Mouse (Mus musculus): Measurements from ENCODE around the gene Tnrc6b. TPM values are rescaled to one million over a fixed set of nuclear protein-coding genes. Genes with fewer than 3 reads are reported as not detected.
"Not testable (repeated sequence)": the region's sequence is repeated elsewhere in the genome, so short reads cannot be mapped to it uniquely, and the experiment has no call there.

The Tnrc6b gene
- total RNA-seq, 2 experiments from 2014 or later: 106 to 112 TPM

DNA sequence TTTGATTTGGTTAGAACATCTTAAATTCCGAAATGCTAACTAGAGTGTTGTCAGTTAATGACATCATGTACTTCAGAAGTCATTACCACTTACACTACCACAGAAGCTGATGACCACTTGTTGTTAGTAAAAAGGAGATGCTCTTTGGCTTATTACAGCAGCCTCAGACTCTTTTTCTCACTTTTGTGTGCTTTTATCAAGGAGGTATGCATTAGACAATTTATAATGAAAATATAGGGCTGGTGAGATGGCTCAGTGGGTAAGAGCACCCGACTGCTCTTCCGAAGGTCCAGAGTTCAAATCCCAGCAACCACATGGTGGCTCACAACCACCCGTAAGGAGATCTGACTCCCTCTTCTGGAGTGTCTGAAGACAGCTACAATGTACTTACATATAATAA, 24.6 kb downstream of the Tnrc6b start:
- DNase-seq (ENCODE audit: low spot score in 2 of 2): not testable (repeated sequence)

DNA sequence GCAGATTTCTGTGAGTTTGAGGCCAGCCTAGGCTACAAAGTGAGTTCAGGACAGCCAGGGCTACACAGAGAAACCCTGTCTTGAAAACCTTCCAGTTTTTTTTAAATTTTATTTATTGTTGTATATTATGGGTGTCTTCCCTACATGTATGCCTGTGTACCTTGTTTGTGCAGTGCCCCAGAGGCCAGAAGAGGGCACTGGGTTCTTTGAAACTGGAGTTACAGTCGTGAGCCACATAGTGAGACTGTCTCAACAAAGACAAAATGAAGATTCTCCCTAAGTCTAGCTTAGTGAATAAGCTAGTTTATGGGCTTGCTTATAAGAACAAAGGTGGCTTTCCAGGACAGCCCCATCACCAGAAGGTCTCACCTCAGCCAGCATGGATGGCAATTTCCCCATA, 25.4 kb downstream of the Tnrc6b start:
- no peak for DNase-seq (ENCODE audit: low spot score in 2 of 2)

DNA sequence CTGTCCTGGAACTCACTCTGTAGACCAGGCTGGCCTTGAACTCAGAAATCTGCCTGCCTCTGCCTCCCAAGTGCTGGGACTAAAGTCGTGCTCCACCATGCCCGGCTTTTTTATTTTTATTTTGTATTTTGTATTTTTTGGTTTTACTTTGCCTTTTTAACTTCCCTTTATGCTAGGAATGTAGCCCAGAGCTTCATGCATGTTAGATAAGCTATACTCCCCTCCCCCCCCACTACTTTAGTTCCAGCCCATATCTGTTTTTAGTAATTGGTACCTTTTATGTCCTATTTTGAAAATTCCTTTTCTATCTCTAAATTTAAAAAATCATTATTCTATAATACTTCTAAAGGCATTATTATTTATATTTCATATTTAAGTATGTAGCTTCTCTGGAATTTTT, 27.1 kb downstream of the Tnrc6b start:
- DNase-seq (ENCODE audit: low spot score in 2 of 2): no peak

DNA sequence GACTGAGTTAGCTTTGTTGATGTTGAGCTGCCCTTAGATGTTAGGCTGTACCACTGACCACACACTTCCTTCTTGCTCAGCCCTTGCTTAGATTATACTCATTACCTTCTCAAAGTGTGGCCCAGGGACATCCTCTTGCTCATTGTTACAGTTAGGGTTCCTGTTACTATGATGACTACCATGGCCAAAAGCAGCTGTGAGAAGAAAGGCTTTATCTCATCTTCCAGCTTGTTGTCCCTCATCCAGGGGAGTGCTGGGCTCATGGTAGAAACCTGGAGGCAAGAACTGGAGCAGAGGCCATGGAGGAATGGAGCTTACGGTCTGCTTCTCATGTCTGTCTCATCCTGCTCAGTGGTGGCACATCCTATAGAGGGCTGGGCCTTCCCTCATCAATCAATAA, 28.9 kb downstream of the Tnrc6b start:
- DNase-seq (ENCODE audit: low spot score in 2 of 2): no peak

DNA sequence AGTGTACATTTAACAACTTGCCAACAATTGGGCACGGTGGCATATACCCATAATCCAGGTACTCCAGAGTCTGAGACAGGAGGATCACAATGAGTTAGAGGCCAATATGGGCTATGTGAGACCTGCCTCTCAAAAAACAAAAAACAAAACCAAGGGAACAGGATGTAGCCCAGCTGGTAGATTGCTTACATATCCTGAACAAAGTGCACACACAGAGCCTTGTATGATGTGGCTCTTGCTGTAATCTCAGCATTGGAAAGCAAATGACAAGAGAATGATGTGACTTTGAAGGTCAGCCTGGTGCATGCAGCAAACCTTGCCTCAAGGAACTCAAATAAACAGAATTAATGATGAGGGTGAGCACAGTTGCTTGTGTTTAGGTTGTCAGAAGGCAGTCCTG, 30.7 kb downstream of the Tnrc6b start:
- no peak for DNase-seq (ENCODE audit: low spot score in 2 of 2)

DNA sequence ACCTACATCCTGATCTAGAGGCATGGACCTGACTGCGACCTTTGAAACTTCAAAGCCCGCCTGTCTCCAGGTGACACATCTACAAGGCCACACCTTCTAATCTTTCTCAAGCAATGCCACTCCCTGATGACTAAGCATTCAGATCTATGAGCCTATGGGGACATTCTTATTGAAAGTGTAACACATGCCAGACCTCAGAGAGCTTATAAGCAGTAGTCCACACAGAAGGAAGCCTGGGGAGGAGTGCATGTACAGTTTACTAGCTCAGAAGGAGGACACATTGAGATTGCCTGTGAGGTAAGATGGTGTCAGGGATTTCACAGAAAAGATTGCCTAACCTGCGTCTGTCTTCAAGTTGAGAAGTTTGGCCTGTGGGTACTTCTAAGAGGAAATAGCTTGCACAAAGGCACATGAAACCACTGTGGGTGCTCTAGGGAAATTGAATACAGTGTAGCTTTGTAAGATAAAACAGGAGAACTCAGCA, 31.9 kb downstream of the Tnrc6b start:
- DNase-seq (ENCODE audit: low spot score in 2 of 2): no peak

DNA sequence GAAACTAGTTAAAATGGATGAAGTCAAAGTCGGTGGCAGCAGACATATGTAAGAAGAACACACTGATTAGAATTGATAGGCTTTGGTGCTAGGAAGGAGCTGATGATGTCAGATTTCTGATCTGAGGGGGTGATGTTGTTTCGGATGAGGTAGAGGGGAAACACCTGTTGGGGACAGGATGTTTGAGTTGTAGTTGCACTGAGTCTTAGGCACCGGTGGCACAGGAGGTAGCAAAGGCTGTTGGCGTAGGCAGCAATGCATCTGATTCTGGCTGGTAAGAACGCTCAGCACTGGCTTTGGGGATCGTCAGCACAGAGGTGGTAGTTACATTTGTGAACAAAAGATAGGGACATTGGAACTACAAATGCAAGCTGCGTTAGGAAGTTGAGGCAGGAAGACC, 32.5 kb downstream of the Tnrc6b start:
- DNase-seq (ENCODE audit: low spot score in 2 of 2): no peak

DNA sequence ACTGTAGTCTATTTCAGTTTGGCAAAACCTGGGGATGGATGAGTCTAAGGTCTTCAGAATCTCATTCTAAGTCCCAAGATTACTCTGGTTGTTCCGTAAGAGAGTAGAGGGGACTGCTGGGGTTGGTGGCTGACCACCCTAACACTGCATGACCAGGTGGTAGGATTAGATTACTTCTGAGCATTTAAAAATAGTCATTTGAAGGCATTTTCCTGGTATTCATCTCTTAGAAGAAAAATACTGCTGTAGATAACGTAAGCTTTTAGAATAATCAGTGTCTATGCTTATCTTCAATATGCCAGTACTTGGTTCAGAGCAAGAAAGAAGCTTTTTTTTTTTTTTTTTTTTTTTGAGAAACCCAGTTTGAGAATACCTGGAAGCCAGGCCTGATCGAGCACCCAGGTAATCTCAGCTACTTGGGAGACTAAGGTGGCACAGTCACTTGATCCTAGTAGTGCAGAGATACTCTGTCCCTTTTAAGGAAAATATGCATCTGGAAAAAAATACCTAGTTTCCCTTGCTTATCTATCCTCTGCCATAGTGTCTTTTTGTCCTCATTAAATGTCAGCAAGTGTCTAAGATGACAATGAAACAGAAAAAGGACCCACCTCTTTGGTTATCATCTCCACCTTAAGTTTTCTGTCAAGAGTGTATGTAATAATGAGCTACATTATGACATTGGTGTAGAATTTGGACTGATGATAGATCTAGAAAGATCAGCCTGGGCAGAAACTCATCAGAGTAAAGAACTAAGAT, 33.7 kb downstream of the Tnrc6b start:
- no peak for DNase-seq (ENCODE audit: low spot score in 2 of 2)

DNA sequence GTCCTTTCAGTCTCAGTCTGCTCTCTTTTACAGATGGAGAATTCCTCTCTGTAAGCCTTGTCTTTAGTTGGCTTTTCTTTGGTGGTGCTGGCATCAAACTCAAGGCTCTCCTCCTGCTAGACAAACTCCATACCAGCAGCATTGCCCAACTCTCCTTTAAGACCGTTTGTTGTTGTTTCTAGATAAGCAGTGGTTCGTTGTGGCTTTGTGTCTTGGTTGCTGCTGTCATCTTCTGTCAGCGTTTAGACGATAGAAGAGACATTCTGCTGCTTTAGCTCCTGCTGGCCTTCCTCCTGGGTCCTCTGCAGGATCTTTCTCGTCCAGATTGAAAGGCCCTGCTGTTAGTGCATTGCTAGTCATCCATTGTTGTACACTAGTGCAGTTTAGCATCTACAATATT, 37.9 kb downstream of the Tnrc6b start:
- DNase-seq (ENCODE audit: low spot score in 2 of 2): no peak

DNA sequence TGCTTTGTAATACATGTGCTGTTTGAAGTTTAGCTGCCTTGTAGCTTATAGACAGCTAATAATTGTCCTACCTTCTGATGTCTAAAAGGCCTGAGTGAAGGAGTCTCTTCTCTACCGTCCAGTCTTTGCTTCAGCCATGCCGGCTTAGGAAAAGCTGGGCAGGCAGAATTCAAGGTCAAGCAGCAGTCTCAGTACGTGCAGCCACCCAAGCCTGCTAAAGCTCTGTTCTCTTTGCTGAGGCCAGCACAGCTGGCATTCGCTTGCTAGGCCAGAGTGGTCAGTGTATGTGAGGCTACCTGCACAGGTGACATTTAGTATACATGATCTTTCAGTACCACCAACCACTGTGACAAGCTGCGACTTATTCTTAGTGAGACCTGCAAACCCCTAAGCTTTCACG, 42.2 kb downstream of the Tnrc6b start:
- no peak for DNase-seq (ENCODE audit: low spot score in 2 of 2)

DNA sequence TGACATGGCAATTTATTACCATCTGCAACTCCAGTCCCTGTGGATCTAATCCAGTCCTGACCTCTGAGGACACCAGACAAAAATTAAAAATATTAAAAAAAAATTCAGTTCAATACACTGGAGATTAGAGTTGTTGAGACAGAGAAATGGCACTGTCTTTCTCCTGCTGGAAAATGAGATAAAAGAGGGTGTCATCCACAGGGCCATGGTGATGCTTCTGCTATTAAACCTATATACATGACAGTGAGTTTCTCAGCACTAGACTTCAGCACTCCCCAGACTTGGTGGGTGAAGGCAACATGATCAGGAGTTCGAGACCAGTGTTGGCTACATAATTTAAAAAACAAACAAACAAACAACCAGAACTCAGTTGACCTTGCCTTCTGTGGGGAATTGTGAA, 43.0 kb downstream of the Tnrc6b start:
- no peak for DNase-seq (ENCODE audit: low spot score in 2 of 2)

DNA sequence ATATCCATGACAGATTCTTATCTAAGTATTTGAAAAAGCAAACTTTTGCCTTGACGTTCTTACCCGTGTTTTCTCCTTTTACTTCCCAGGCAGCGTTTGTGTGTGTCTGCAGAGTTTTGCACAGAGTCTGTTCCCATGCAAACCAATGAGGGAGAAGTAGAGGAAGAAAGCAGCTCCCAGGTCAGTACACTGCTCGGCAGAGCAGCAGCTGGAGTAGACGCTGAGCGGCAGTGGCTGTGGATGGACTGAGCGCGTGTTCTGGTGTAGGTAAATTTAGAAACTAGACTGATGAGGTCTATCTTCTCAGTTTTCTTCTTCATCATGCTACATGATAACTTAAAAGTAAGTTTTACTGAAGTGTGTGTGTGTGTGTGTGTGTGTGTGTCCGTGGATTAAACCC, 48.3 kb downstream of the Tnrc6b start:
- no peak for DNase-seq (ENCODE audit: low spot score in 2 of 2)

DNA sequence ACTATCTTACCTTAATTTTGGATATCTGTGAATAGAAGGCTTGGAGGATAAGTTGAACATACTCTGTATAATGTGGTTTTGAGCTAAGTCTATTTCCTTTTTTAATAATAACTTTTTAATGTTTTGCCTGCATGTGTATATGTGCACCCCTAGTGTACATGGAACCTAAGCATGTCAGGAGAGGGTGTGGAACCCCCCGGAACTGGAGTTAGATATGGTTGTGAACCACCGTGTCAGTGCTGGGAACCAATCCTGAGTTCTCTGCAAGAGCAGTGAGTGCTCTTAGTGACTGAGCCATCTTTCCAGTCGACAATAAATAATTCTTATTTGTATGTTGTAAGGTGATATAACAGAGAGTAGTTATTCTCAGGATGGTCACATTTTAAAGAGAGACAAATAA, 49.4 kb downstream of the Tnrc6b start:
- no peak for DNase-seq (ENCODE audit: low spot score in 2 of 2)

DNA sequence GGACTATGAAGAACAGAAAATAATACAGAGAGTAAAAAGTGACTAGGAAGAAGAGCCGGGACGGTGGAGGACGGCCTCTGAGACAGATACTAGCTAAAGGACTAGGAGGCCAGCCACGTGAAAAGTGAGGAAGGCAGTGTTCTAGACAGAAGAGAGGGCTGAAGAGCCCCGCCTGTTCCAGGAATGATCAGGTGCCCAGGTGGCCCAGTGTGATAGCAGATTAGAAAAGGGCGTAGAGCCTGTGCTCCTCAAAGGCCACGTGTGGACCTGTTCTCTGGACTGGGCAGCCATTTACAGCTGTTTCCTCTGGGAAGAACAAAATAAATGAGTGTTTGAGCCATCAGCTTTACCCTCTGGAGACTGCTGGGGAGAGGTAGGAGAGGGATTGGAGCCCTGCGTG, 49.8 kb downstream of the Tnrc6b start:
- no peak for DNase-seq (ENCODE audit: low spot score in 2 of 2)

DNA sequence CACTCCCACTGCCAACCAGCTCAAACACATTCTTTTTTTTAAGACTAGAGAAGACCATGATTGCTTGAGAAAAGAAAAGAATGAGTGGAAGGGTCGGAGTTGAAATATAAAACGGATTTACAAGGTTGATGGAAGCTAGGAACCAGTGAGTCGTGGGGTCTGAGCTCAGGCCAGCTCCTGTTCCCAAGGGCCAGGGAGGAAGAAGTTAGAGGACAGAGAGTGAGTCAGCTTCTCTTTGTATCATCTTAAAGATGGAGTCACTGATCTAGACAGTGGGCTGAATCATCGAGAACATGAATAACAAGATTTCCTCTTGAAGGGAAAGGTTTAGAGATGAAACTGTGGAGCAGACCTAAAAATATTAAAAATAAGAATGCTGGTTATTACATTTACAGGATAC, 51.5 kb downstream of the Tnrc6b start:
- DNase-seq (ENCODE audit: low spot score in 2 of 2): no peak

DNA sequence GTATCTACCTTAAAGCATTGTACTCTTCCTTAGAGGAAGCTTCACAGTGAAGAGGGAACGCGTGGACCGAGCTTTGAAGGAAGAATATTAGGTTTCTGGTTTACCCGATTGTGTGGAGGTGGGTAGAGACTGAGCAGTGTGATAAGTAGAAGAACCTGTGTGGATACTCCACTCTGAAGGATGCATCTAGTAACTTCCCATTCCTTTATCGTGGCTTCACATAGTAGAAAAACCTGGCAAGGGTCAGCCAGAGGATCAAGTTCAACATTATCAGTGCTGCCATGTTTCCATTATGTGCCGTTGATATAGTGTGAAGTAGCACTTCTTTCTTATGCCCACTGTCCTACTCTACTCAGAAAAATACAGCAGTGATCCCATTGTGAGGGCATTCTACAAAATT, 53.6 kb downstream of the Tnrc6b start:
- no peak for DNase-seq (ENCODE audit: low spot score in 2 of 2)

DNA sequence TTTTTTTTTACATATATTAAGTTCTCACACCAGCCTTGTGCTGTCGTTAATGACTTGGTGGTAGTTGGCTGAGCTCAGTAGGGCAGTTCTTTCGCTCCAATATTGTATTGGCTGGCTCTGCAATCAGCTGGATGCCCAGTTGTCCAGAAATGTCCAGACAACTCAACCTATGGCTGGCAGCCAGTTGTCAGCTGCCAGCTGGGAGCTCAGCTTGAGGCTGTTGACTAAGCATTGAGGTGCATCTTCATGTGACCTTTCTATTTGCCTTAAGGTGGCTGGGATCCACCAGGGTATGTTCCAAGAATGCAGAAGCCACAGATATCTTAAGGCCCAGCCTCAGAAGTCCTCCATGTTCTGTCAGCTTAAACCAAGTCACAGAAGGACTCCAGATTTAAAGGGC, 54.3 kb downstream of the Tnrc6b start:
- DNase-seq (ENCODE audit: low spot score in 2 of 2): no peak

DNA sequence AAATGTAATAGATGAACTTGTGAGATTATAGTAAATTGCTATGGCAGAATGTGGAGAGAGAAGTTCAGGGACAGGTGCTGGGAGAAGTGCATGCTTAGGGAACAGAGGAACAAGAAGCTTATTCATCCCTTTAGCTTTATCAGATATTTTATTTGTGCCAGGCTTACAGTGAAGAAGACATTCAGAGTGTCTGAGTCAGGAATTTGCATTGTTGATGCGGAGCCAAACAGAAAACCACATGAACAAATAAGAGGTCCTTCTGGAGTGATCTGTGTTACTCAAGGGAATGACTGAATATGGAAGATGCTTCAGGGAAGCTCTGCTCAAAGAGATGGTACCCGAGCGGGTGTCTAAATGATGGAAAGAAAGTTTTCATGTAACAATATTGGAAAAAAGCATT, 57.1 kb downstream of the Tnrc6b start:
- no peak for DNase-seq (ENCODE audit: low spot score in 2 of 2)

DNA sequence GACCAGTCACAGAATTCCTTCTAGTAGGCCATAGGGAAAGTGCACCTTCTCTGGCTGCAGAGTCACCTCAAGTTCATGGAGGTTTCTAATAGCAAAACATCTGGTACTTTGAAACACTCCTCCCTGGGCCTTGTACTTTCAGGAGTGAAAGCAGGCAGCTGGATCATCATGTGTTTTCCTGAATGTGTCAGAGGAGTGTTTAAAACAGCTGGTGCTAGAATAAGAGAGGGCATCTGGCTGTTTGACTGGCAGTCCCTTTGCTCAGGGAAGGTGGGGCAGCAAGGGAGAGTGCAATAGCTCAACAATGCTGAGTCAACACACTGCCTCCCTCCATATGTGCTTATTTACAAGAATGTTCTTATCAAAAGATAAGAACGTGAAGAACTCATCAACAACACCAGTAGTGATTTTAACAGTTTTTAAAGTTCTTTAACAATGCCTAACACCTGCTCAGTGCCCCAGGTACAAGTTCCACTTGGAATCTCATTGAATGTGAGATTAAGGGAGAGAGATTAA, 60.9 kb downstream of the Tnrc6b start:
- no peak for DNase-seq (ENCODE audit: low spot score in 2 of 2)

DNA sequence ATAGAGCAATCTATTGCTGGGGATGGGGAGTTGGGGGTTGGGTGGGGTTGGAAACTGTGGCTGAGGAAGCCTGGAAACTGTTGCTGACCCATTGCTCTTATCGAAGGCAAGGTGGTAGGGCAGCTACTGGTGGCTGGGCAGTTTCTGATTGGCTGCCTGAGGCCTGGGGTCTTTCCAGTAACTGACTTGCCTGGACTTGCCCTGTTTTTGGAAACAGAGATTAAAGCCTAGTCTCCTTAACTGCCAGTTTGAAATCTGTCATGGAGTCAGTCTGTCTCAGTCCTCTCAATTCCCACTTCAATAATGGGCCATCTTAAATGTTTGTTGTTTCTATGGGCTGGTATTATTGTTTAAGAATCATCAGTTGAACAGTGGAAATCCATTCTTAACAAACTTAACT, 63.6 kb downstream of the Tnrc6b start:
- DNase-seq (ENCODE audit: low spot score in 2 of 2): no peak

DNA sequence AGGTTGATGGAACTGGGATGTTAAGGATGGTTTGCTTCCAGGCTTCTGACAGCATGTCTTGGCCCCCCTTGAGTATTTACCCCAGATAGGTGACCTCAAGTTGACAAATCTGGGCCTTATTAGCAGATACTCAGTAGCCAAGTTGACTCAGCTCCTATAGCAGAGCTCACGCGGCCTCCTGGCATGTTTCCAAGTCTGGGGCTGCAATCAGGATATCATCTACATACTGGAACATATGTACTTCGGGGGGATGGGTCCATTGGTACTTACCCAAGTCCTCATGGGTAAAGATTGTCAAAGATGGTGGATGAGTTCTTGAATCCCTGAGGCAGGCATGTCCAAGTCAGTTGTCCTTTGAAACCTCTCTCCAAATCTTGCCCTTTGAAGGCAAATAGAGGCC, 67.9 kb downstream of the Tnrc6b start:
- DNase-seq (ENCODE audit: low spot score in 2 of 2): no peak

DNA sequence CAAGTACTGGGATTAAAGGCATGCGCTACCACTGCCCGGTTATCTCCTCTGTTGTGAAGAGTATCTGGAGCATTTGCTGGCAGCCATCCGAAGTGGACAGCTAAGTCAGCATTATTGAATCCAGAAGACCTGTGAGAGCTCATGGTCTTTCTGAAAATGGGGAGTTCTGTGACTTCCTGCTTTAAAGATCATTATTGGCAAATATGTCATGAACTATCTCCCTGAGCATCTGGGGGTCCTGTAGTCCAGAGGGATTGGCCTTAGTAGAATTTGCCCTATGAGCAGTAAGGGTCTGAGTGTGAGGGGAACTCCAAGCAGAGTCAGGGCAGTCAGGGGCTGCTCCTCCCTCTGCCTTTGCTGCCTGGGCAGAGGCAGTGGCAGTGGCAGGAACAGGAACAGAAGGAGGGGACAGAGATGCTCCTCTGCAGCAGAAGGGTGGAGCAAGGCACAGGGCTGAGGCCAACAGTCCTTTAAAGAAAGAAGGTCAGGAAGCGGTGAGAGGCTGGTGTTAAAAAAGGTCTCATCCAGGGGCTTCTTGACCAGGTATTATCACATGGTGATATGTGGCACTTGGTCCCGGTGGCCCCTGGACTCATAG, 69.1 kb downstream of the Tnrc6b start:
- no peak for DNase-seq (ENCODE audit: low spot score in 2 of 2)

DNA sequence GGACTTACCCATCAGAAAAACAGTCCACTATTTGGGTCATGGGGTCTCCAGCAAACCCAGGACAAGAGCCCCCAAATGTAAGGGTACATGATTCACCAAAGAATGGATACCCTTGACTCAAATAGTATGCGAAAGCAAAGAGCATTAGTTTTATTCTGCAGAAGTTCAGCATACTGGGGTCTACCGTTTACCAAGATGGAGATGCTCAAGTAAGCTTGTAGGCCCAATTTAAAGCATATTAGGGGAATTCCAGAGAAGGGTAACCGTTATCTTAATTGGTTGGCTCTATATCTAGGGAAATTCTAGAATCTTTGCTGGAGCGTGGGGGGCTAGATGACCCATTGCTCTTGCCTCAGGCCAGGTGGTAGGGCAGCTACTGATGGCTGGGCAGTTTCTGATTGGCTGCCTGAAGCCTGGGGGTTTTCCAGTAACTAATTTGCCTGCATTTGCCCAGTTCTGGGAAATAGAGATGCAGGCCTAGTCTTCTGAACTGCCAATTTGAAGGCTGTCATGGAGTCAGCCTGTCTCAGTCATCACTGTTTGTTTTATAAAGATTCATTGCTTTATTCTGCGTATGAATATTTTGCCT, 70.2 kb downstream of the Tnrc6b start:
- no peak for DNase-seq (ENCODE audit: low spot score in 2 of 2)

All from layer of hippocampus, postnatal 10 days (tissue).